Mouse (Mus musculus): Measurements from ENCODE around the gene Prmt9. TPM values are rescaled to one million over a fixed set of nuclear protein-coding genes. Genes with fewer than 3 reads are reported as not detected.

Prmt9 gene
- total RNA-seq, 2 experiments from 2014 or later: 10.0 to 11.8 TPM

DNA sequence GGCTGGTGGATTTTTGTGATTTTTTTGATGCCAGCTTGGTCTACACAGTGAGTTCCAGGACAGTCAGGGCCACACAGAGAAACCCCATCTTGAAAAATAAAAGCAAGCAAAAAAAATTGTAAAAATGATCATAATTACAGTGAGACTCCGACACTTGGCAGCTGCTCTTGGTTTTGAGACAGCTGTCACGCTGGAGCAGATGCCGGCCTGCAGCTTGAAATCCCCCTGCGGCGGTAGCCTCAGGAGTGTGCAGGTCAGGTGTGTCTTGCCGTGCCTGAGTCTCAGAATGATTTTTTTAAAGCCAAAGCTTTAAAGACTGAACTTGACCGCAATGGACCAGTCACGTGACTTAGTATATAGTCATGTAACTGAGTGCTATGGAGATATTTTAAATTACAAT, 23.1 kb upstream of the Prmt9 start:
- no peak for DNase-seq

DNA sequence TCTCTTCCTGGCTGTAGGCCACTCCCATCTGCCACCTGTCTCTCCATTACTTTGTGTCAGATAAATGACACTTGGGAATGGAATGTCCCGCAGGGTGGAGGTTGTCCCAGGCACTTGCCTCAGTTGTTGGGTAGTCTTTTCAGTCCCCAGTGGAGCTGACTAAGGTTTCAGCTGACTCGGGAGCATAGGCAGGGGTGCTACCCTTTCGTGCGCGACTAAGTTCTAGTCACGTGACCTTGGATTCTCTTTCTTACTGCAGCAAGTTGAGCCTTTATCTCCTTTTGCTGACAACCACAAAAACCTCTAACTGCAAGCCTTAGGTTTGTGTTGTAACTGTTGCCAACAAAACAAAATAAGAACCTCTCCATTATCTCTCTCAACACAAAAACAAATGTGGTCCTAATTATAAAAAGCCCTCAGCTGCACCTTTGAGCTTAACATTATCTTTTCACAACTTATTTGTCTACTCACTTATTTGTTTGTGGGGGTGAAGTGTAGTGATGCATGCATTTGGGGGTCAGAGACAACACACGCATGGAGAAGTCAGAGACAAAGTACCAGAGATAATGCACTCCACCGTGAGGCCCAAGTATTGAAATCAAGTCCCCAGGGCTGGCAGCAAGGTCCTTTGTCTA, 14.7 kb upstream of the Prmt9 start:
- DNase-seq: no peak

DNA sequence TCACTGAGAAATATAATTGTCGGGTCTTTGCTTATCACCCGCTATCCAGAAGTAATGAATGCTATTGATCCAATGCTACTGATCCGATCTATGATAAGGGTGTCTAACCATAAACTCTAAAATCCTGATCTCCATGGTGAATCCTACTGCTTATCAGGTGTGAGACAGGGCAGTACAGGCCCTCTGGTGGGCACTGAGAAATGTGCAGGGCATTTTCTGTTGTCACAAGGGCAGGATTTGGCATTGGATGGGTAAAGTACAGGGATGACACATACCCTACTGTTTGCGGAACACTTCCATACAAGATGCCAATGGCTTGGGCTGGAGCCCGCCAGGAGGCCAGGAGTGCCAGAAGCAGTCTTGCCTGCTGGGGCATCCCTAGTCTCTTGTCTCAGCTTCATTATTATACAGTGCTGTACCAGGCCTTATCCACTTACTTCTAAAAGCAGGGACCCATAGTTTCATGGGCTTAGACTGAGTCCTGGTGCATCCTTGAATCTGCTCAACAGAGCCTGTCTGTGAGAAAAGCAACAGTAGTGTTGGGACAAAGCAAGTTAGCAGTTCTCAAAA, 14.1 kb upstream of the Prmt9 start:
- peak; percentile 35 to 62 for DNase-seq

DNA sequence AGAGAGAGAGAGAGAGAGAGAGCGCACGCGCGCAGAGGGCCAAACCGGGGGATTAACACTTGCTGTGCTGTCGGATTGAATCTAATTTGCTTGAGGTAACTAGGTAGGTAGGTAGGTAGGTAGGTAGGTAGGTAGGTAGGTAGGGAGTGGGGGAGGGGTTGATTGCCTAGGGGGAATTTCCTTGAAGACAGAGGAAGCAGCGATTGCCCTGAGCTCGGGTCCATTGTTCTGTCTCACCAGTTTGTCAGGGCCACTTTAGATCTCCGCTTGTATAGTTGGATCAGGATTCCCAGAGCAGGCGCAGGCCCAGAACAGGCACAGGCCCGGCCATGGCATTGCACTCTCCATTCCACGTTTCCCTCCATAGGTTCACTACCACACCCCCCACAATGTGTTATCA, 12.4 kb upstream of the Prmt9 start:
- no peak for DNase-seq

DNA sequence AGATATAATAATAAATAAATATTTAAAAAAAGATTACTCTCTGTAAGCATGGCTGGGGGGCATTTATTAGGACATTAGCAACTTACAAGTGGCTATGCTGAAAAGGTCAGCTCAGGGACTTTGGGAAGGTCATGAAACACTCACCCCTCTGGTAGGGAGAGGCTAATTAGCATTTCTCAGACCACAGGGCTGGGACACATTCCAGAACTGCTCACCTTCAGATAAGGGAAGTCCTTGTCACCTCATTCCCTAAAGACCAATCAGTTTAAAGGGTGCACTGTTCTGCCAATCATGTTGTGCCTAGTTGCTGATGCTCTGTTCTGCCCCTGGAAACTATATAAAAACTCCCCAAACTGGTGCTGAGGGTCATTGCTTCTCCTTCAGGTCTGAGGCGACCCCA, 10.9 kb upstream of the Prmt9 start:
- no peak for DNase-seq

DNA sequence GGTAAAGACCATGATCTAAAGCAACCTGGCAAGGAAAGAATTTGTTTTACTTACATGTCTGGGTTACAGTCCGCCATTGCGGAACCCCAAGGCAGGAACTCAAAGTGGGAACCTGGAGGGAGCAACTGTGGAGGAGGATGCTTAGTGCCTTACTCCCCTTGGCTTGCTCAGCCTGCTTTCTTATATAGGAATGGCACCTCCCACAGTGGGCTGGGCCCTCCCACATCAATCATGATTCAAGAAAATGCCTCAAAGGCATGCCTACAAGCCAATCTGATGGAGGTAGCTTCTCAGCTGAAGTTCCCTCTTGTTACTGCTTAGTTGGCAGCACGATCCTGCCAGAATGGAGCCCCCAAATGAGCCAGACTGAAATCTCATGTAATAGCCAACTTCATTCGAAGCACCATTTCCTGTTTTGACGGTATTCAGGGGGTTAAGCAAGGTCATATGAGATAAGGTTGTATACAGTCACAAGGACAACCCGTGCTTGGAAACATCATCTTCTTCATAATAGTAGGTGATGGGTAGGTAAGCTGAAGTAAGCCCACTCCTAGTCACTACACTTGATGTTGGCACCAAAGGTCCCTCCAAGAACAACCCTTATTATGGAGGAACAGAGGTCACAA, 5.9 kb upstream of the Prmt9 start:
- no peak for DNase-seq

DNA sequence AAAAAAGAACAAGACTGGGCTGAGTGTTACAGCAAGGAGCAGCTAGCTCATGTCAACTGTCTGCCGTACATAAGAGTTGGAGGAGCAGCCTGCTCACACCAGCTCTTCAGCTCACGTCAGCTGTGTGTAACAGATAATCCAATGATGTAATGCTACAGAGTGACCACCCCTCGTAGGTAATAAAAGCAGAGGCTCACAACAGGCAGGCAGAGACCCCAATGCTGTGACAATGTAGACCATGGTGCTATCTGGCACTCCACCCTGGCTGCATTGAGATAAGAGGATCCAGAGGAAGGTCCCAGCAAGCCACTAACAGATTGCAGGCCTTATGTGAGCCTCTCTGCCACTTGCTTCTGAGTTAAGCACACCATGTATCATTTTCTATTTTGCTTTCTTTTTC, 4.8 kb upstream of the Prmt9 start:
- no peak for DNase-seq

DNA sequence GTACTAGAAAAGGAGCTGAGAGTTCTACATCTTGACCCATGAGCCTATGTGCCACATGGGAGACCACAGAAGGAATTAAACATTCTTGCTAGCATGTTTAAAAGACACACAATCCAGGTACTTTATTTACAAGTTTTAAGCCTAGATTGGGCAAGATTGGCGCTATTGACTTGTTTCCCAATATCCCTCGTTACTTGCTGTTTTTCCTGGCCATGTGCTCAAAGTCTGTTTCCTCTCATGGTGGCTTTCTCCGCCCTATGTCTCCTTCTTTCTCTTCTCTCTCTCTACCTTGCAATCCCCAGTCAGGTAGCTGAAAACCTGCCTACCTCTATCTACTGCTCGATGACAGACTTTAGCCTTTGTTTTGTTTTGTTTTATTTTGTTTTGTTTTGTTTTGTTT, 3.6 kb upstream of the Prmt9 start:
- DNase-seq: no peak

DNA sequence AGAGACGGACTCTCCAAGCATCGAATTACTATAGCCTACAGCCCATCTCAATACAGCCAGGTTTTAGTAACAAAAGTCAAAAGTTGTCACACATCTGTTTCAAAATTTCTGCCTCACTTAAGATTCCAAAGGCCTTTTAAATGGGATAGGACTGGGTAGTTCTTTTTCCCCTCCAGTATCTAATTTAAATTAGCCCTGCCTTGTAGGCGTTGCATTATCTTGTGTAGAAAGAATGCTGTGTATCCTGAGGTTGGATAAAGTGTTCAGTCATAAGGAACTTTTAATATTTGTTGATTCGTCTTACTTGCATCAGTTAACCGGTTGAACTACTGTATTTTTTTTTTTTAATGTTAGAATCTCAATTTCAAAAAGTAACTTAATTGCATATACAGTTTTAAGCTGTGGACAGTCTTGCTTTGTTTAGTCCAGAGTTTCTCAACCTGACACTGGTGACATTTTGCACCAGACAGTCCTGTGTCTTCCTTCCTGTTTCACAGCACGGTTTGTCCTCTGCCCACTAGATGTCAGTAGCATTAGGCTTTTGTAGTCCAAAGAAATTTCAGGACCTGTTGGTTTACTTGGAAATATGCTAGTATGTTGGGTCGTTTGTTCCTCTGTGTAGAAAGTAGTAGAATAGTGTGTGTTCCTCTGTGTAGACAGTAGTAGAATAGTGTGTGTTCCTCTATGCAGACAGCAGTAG, 834 bp downstream of the Prmt9 start:
- peak; percentile 50 to 52 for DNase-seq

DNA sequence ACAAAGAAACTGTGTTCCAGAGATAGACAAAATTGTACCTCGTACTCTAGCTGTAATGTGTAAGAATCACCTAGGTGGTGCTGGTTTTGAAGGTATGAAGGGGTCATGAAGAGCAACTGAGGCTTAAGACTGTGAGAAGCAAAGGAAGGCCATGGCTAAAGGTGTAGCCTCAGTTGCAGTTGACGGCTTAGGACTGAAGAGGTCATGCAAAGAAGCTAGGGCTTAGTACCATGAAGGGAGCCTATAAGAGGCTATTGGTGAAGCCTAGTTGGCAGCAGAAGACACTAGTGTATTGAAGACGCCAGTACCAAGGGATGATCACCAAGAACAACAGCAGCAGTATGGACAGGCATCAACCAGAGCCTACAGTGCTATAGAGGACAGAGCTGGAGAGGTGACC, 3.3 kb downstream of the Prmt9 start:
- DNase-seq: no peak

DNA sequence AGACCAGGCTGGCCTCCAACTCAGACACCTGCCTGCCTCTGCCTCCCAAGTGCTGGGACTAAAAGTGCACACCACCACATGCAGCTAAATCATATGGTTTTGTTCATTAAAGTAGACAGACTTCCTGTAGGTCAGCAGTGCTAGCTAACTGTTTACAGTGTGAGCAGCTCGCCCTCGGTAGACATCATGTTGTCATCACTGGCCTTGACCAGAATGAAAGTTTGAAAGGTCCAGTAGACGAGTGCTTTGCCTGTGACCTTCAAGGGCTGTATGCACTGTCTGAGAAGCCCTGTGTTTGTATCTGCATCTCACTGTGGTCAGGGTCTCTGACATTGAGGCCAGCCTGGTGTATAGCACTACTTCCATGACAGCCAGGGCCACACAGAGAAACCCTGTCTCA, 12.2 kb downstream of the Prmt9 start:
- DNase-seq: no peak

DNA sequence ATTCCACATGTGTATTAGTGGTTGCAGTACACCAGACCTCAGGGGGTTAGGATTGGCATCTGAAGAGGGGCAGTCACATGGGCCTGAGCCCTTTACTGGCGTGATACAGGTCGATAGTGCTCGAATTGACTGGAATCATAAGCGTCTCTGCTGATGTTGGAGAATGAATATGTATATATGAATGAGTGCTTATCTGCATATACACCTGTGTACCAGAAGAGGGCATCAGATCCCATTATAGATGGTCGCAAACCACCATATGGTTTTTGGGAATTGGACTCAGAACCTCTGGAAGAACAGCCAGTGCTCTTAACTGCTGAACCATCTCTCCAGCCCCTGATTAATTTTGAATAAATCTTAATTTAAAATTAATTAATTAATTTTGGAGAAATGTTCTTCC, 25.0 kb downstream of the Prmt9 start:
- no peak for DNase-seq

DNA sequence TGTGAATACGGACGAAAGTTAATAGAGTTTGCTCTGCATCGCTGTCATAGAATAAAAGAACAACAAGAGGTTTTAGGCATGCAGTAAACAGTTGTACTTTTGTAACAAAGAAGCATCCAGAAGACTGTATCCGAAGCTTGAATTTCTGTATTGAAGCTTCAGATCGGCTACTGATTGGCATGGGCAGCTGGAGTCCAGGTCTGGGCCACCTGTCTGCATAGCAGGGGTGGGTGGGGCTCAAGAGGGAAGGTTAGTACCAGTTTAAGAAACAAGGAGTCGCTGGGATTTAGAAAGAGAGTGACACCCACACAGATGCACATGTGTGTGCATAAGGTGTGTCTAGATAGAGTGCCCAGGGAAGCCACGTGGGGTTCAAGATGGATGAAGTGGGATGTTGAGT, 28.5 kb downstream of the Prmt9 start:
- DNase-seq: no peak

DNA sequence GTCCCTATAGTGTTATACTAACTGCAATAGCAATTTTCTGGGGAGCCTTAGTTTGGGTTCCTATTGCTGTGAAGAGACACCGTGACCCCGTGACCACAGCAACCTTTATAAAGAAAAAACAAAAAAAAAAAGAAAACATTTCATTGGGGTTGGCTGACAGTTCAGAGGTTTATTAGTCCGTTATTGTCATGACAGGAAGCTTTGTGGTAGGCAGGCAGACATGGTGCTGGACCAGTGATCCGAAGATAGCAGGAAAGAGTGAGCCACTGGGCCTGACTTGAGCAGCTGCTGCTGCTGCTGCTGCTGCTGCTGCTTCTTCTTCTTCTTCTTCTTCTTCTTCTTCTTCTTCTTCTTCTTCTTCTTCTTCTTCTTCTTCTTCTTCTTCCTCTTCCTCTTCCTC, 35.0 kb downstream of the Prmt9 start:
- no peak for DNase-seq

DNA sequence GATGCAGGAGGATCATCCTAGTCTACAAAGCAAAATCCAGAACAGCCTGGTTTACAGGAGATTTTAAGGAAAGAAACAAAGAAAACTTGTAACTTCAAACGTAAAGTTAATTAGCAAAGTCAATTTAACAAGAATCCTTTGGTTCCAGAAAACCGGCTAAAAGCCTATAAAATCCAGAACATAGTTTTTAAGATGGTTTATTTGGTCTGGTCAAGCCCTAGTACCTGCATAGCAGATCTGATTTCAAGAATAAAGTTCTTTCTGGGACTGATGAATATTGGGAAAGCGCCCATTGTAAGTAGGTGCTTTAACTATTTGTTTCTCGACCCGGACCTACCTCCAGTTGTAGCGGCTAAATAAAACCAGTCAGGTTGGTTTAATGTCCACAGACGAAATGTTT, 60.4 kb downstream of the Prmt9 start:
- DNase-seq: no peak

DNA sequence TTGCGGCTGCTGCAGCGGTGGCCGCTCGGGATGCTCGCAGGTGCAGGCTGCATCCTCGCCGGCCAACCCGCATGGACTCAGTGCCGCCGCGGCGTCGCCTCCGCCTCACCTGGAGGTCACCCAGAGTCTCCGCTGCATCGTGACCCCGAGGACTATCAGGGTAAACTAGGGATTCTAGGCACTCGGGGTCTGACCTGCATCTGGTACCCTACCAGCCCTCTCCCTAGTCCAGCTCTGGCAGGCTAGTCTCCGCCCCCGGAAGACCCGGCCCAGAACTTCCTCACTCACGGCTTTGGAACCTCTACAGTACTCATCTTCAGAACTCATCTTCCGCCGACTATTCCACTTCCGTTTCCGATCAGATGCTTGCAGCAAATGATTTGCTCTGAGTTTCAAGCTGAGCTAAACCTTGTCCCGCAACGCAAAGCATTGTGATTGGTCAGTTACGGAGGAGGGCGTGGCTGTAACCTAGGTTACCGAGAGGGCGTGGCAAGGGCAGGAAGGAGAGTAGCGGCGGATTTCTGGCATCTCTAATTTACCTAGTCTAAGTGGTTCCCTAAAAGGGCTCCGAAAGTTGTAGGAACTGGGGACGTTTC, 61.3 kb downstream of the Prmt9 start, which contains the start of gene Tmem184c:
TSS of gene Tmem184c (minus strand) at position 325 of the 596 bp plus-strand sequence.
- DNase-seq: peak; percentile 98 to 100

DNA sequence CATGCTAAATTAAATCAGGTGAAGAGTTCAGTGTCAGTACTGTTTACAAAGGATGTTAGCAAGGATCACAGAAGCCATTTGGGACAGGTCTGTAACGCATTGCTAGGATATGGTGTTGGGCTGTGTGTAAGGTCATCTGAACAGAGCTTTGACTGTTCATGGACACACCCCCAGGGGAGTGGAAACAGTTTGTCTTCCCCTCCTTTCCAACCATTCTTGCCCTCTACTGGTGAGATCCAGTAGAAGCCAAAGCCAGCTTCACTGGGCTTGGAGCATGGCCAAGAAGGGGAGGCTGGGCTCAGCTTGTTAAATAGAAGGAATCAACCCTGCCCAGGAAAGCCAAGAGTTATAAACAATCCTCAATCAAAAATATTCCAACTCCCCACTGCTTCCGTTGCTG, 68.7 kb downstream of the Prmt9 start:
- peak; percentile 52 to 56 for DNase-seq

DNA sequence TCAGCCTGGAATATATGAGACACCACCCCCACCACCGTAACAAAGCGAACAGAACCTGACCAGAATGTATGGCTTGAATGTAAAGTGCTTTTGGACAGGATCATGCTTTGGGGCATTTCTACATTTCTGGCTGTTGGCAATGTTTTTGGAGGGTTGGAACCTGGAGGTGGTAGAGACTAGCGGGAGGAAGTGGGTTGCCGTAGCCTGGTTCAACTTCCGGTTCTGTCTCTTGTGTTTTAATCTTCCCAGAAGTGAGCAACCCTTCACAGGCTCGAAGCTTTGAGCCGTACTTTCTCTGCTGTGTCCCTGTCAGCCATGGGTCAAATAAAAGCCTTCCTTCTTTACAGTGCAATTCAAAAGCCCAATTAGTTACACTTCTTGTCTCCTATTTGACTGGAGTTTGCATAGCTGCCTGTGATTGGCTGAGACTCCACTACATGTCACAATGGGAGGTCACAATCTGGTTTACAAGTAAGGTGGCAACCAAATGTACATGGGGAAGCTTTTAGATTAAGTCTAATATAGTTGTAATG, 74.5 kb downstream of the Prmt9 start:
- DNase-seq: no peak

DNA sequence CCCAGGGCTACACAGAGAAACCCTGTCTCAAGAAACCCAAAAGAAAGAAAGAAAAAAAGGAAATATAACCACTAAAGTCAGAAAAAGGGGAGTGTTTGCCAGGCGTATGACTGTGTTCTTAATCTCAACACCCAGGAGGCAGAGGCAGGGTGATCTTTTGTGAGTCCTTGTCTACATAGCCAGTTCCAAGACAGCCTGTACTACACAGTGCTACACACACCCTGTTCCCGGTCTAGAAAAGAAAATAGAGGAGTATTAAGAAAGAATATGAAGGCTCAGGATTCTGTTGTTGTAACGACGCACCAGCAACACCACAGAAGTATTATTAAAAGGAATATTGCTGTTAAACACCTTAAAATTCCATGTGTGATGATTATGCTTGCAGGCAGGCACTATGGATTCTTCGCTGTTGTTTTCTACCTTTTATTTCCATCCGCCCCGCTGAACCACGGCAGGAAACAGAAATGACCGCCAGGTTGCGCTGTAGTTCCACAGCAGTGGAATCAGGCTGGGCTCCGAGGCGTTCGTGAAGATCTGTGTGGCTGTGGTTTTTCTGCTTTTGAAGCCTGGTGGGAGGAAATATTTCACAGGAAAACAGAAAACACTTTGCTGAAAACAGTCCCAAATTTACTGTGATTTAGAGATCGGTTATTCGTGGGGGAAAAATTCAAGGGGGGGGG, 80.8 kb downstream of the Prmt9 start:
- peak; percentile 62 to 90 for DNase-seq

DNA sequence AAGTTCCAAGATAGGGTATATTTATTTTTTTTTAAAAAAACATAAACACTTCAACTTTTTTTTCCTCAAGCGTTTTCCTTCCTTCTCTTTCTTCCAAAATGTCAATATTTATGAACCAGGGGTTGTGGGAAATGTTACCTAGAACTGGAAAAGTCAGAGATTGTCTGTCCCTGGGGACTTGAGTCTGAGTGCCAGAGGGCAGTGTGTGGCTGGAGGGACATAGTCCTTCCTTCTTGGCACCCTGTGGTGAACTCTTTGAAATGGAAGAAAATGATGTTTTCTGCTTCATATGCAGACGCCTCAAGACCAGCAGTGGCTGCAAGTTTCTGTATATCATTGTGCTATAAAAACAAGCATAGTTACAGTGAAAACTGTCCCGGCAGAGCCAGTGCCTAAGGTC, 81.5 kb downstream of the Prmt9 start:
- no peak for DNase-seq
